Mouse (Mus musculus): ENCODE results near the gene Grip1. TPM values are rescaled to one million over a fixed set of nuclear protein-coding genes. Genes with fewer than 3 reads are reported as not detected.

Gene Grip1
- polyA plus RNA-seq, 1 experiment from 2014 or later, result 0.87 TPM

DNA sequence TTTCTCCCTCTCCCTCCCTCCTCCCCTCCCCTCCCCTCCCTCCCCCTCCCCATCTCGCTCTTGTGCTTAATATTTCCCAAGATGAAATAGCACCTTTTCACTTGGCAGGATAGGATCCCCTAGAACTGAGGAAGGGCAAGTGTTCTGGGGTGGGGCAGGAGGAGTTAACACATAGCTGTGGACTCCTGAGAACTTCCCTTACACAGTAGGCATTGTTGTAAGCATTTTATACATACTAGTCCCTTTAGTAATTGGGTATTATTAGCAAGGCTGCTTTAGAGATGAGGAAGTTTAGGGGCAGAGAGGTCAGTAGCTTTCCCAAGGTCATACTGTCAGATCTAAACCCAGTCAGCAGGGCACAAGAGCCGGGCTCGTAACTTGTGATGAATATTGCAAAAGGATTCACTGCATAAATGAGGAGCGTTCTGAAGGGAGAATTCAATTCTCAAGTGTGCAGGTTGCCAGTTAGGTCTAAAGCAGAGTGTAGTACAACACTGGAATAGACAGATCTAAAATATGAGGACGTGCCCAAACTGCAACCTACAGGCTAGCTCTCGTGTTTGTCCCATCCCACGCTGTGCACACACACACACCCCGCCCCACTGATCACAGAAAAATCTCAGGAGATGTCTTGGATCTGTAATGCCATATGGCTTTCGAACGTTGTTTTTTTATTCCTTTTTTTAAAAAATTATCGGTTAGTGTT is 392.2 kb downstream of the Grip1 start:
- Histone ChIP-seq H3K9me3 (ENCODE audit: low read length) (no peaks in the 10 kb centered on the region), H3K36me3 (ENCODE audit: insufficient read depth, low read length) (no peaks in the 10 kb centered on the region), H3K27me3 (replicated peaks; ENCODE audit: insufficient read depth, low read length) (no peaks in the 10 kb centered on the region), H3K4me1 (ENCODE audit: insufficient read depth, low read depth, low read length) (no peaks in the 10 kb centered on the region), H3K4me2 (replicated peaks; ENCODE audit: low read depth, low read length) (no peak overlapping the region), H3K9ac (replicated peaks; ENCODE audit: low read depth) (no peak overlapping the region), H3K4me3 (ENCODE audit: low read depth, low read length) (no peak overlapping the region), H3K27ac (ENCODE audit: low read length) (no peak overlapping the region)
- TF ChIP-seq EP300 (IDR thresholded peaks at IDR 0.05) (no peak), CTCF (IDR thresholded peaks at IDR 0.05) (no peak)
- WGBS, result 80% methylated on average over 11 of the region's 11 CpGs
- DNase-seq (ENCODE audit: low spot score) (no peak), ATAC-seq (no peak)

DNA sequence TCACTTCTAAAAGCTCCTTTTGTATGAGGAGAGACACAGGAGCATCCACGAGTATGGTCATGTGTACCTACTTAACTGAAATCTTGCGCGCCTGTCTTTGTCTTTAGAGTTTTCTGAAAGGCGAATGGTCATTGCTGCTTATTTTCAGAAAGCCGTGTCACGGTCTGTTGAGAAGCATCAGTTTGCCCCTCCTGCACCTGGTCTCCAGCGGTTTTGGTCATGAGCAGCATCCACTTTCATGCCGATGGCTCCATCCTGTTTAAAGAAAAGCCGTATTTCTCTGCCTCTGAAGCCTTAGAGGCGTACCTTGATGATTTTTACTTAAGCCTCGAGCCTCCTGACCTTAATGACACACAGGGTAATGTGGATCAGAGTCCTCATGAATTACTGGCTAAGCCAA is 398.0 kb downstream of the Grip1 start:
- H3K9ac ChIP-seq (replicated peaks; ENCODE audit: low read depth), result no peak overlapping the region
- no peaks in the 10 kb centered on the region for H3K27me3 ChIP-seq (replicated peaks; ENCODE audit: insufficient read depth, low read length)
- ATAC-seq, result no peak
- H3K9me3 ChIP-seq (ENCODE audit: low read length), result no peaks in the 10 kb centered on the region
- WGBS, result 81% methylated on average over 11 of the region's 11 CpGs
- H3K27ac ChIP-seq (ENCODE audit: low read length), result no peak overlapping the region
- H3K36me3 ChIP-seq (ENCODE audit: insufficient read depth, low read length), result no peaks in the 10 kb centered on the region
- no peak for DNase-seq (ENCODE audit: low spot score)
- no peaks in the 10 kb centered on the region for H3K4me1 ChIP-seq (ENCODE audit: insufficient read depth, low read depth, low read length)
- H3K4me2 ChIP-seq (replicated peaks; ENCODE audit: low read depth, low read length), result no peak overlapping the region
- TF ChIP-seq CTCF (IDR thresholded peaks at IDR 0.05) (no peak), EP300 (IDR thresholded peaks at IDR 0.05) (no peak)
- no peak overlapping the region for H3K4me3 ChIP-seq (ENCODE audit: low read depth, low read length)

- no peak overlapping the region for H3K27ac ChIP-seq (ENCODE audit: low read length)
- no peaks in the 10 kb centered on the region for H3K4me1 ChIP-seq (ENCODE audit: insufficient read depth, low read depth, low read length)
- H3K9ac ChIP-seq (replicated peaks; ENCODE audit: low read depth), result no peak overlapping the region
- DNase-seq (ENCODE audit: low spot score) (no peak), ATAC-seq (no peak)
- no peak overlapping the region for H3K4me2 ChIP-seq (replicated peaks; ENCODE audit: low read depth, low read length)
- no peaks in the 10 kb centered on the region for H3K27me3 ChIP-seq (replicated peaks; ENCODE audit: insufficient read depth, low read length)
- no peaks in the 10 kb centered on the region for H3K9me3 ChIP-seq (ENCODE audit: low read length)
- no peak overlapping the region for H3K4me3 ChIP-seq (ENCODE audit: low read depth, low read length)
- 61% methylated on average over 7 of the region's 7 CpGs for WGBS
- TF ChIP-seq CTCF (IDR thresholded peaks at IDR 0.05) (no peak), EP300 (IDR thresholded peaks at IDR 0.05) (no peak)
- no peaks in the 10 kb centered on the region for H3K36me3 ChIP-seq (ENCODE audit: insufficient read depth, low read length)
These were observed 399.0 kb downstream of the Grip1 start for GRCm38 (mm10) chr10:119852582-119853135.

DNA sequence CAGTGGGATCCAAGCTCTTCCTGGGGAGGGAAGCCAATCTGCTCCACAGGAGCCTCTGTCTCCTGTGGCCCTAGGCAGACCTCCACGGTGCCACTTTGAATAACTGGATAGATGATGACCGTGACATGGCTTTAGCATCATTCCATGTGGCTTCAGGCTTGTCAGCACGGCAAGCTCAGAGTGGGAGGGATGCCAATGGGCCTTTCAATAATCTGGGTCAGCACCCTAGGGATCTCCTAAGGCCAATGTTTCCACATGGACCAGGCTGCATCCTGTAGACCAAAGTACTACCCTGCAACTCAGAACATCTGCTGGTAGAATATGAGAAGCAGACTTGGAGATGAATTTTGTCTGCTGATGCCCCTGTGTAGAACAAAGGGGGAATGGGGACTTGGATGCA is 414.1 kb downstream of the Grip1 start:
- Histone ChIP-seq H3K9ac (replicated peaks; ENCODE audit: low read depth) (no peak overlapping the region), H3K9me3 (ENCODE audit: low read length) (no peaks in the 10 kb centered on the region), H3K4me2 (replicated peaks; ENCODE audit: low read depth, low read length) (no peak overlapping the region), H3K27ac (ENCODE audit: low read length) (no peak overlapping the region), H3K36me3 (ENCODE audit: insufficient read depth, low read length) (no peaks in the 10 kb centered on the region), H3K4me3 (ENCODE audit: low read depth, low read length) (no peak overlapping the region), H3K27me3 (replicated peaks; ENCODE audit: insufficient read depth, low read length) (no peaks in the 10 kb centered on the region), H3K4me1 (ENCODE audit: insufficient read depth, low read depth, low read length) (no peaks in the 10 kb centered on the region)
- 74% methylated on average over 3 of the region's 3 CpGs for WGBS
- no peak for TF ChIP-seq CTCF (IDR thresholded peaks at IDR 0.05)
- no peak for TF ChIP-seq EP300 (IDR thresholded peaks at IDR 0.05)
- ATAC-seq, result no peak
- DNase-seq (ENCODE audit: low spot score), result no peak

DNA sequence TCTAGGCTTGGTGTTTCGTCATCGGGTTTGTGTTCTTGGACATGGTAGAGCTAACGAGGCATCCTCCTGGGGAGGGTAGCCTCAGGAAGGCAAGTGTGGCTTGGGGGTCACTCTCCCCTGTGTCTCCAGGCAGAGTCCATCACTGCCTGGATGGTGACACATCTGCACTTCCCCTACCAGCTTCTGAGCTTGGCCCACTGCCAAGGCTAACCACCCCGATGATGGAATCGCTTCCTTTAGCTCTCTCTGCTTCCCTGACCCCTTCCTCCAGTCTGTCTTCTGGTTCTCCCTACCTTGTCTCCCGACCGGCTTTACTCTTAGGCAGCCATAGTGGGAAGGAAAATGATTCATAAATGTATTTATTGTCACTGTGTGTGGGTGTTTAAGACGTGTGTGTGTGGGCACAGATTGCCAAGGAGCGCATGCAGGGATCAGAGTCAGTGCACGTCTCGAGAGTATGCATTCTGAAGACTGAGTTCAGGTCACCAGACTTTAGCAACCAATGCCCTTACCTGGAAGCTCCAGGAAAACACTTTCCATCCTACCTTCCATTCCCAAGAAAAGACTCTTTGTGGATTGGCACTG is 415.5 kb downstream of the Grip1 start:
- Histone ChIP-seq H3K36me3 (ENCODE audit: insufficient read depth, low read length) (no peaks in the 10 kb centered on the region), H3K9ac (replicated peaks; ENCODE audit: low read depth) (no peak overlapping the region), H3K27me3 (replicated peaks; ENCODE audit: insufficient read depth, low read length) (no peaks in the 10 kb centered on the region), H3K27ac (ENCODE audit: low read length) (no peak overlapping the region), H3K4me2 (replicated peaks; ENCODE audit: low read depth, low read length) (no peak overlapping the region), H3K4me1 (ENCODE audit: insufficient read depth, low read depth, low read length) (no peaks in the 10 kb centered on the region), H3K4me3 (ENCODE audit: low read depth, low read length) (no peak overlapping the region), H3K9me3 (ENCODE audit: low read length) (no peaks in the 10 kb centered on the region)
- no peak for ATAC-seq
- WGBS, result 61% methylated on average over 11 of the region's 11 CpGs
- TF ChIP-seq EP300 (IDR thresholded peaks at IDR 0.05) (no peak), CTCF (IDR thresholded peaks at IDR 0.05) (no peak)
- no peak for DNase-seq (ENCODE audit: low spot score)

DNA sequence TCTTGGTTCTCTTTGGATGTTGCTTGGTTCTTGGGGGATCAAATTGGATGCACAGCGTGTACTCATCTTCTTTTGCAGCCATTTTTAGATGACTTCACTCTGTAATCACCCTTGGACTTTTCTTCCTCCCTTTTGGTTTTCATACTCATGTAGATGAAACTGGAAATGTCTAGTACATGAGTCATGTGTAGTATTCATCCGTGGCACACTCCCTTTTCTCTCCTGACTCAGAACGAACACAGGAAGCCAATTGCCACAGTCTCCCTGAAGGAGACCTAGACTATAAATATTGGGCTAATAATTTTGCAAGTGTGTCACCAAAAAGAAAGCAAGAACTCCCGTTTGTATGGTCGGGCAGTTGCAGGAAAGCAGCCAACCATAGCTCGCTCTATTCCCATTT is 423.1 kb downstream of the Grip1 start:
- no peak for DNase-seq (ENCODE audit: low spot score)
- no peak overlapping the region for H3K27ac ChIP-seq (ENCODE audit: low read length)
- no peak overlapping the region for H3K9ac ChIP-seq (replicated peaks; ENCODE audit: low read depth)
- no peak overlapping the region for H3K4me2 ChIP-seq (replicated peaks; ENCODE audit: low read depth, low read length)
- H3K27me3 ChIP-seq (replicated peaks; ENCODE audit: insufficient read depth, low read length), result no peaks in the 10 kb centered on the region
- no peak for ATAC-seq
- no peaks in the 10 kb centered on the region for H3K9me3 ChIP-seq (ENCODE audit: low read length)
- H3K4me1 ChIP-seq (ENCODE audit: insufficient read depth, low read depth, low read length), result no peaks in the 10 kb centered on the region
- H3K4me3 ChIP-seq (ENCODE audit: low read depth, low read length), result no peak overlapping the region
- 70% methylated on average over 6 of the region's 6 CpGs for WGBS
- TF ChIP-seq CTCF (IDR thresholded peaks at IDR 0.05) (no peak), EP300 (IDR thresholded peaks at IDR 0.05) (no peak)
- no peaks in the 10 kb centered on the region for H3K36me3 ChIP-seq (ENCODE audit: insufficient read depth, low read length)
